Mouse (Mus musculus): ENCODE measurements around the gene Cenpa.

Gene Cenpa

GRCm38 (mm10) chr5:30666391-30667195 lies at the start of gene Cenpa:
Gene Cenpa, plus strand, starts transcription at chr5:30666777.
- DNase-seq = peak; percentile 85

- DNase-seq = no peak
Observed at GRCm38 (mm10) chr5:30617357-30617756, 49.2 kb upstream of the Cenpa start.

- DNase-seq = no peak
Observed at GRCm38 (mm10) chr5:30617851-30618250, 48.7 kb upstream of the Cenpa start.

GRCm38 (mm10) chr5:30618376-30619003 lies 48.1 kb upstream of the Cenpa start:
- DNase-seq = no peak

GRCm38 (mm10) chr5:30619211-30619610 lies 47.4 kb upstream of the Cenpa start:
- no peak for DNase-seq

GRCm38 (mm10) chr5:30620567-30620966 lies 46.0 kb upstream of the Cenpa start:
- no peak for DNase-seq

- no peak for DNase-seq
Observed at GRCm38 (mm10) chr5:30621211-30621790, 45.3 kb upstream of the Cenpa start.

GRCm38 (mm10) chr5:30621844-30622176 lies 44.8 kb upstream of the Cenpa start:
- no peak for DNase-seq

- DNase-seq = peak; percentile 30
Observed at GRCm38 (mm10) chr5:30622177-30622840, 44.3 kb upstream of the Cenpa start.

GRCm38 (mm10) chr5:30622841-30623185 lies 43.8 kb upstream of the Cenpa start:
- DNase-seq = peak; percentile 5

GRCm38 (mm10) chr5:30623380-30623779 lies 43.2 kb upstream of the Cenpa start:
- DNase-seq = no peak

- no peak for DNase-seq
Observed at GRCm38 (mm10) chr5:30624311-30624710, 42.3 kb upstream of the Cenpa start.

GRCm38 (mm10) chr5:30624908-30625307 lies 41.7 kb upstream of the Cenpa start:
- DNase-seq = no peak

GRCm38 (mm10) chr5:30625379-30625778 lies 41.2 kb upstream of the Cenpa start:
- DNase-seq = no peak

- DNase-seq = no peak
Observed at GRCm38 (mm10) chr5:30626331-30627105, 40.1 kb upstream of the Cenpa start.

GRCm38 (mm10) chr5:30628511-30628910 lies 38.1 kb upstream of the Cenpa start:
- no peak for DNase-seq

- DNase-seq = no peak
Observed at GRCm38 (mm10) chr5:30630401-30630800, 36.2 kb upstream of the Cenpa start.

GRCm38 (mm10) chr5:30632134-30632533 lies 34.4 kb upstream of the Cenpa start:
- no peak for DNase-seq

GRCm38 (mm10) chr5:30636994-30637393 lies 29.6 kb upstream of the Cenpa start:
- DNase-seq = no peak

GRCm38 (mm10) chr5:30638041-30638440 lies 28.5 kb upstream of the Cenpa start:
- peak; percentile 47 for DNase-seq

- DNase-seq = no peak
Observed at GRCm38 (mm10) chr5:30643477-30644179, 22.9 kb upstream of the Cenpa start.

- no peak for DNase-seq
Observed at GRCm38 (mm10) chr5:30646036-30646435, 20.5 kb upstream of the Cenpa start.

Measured in thymus, postnatal 25 days (tissue).